Mouse (Mus musculus): ENCODE measurements around the gene Medag. TPM values are rescaled to one million over a fixed set of nuclear protein-coding genes. Genes with fewer than 3 reads are reported as not detected.

Medag gene
- polyA plus RNA-seq, 1 experiment from 2014 or later: 0.21 TPM

- Histone ChIP-seq H3K9me3 (ENCODE audit: low read length) (no peaks in the 10 kb centered on the region; the same call in 1 of the 2 replicates), H3K4me1 (ENCODE audit: insufficient read depth) (no peaks in the 10 kb centered on the region), H3K27ac (ENCODE audit: low read depth) (no peak overlapping the region), H3K4me3 (ENCODE audit: low read depth, low read length) (no peak overlapping the region), H3K27me3 (ENCODE audit: insufficient read depth, low read length) (no peaks in the 10 kb centered on the region), H3K36me3 (replicated peaks; ENCODE audit: insufficient read depth, low read length) (no peaks in the 10 kb centered on the region), H3K4me2 (ENCODE audit: low read depth, low read length) (no peak overlapping the region), H3K9ac (replicated peaks) (no peak overlapping the region)
- no peak for ATAC-seq
- DNase-seq: no peak
- 86% methylated on average over 16 of the region's 16 CpGs for WGBS (ENCODE audit: insufficient replicate concordance)
- no peak for TF ChIP-seq CTCF (IDR thresholded peaks at IDR 0.05; ENCODE audit: low read depth)
- TF ChIP-seq EP300 (IDR thresholded peaks at IDR 0.05; ENCODE audit: low read depth): no peak
These were observed 63.3 kb downstream of the Medag start for GRCm38 (mm10) chr5:149474701-149475468.

Other genes with a start within 250 kb of the Medag start
- 11.7 and 12.4 TPM in 2 replicates for gene Uspl1, start 227.4 kb upstream of the Medag start, polyA plus RNA-seq (2015; fragmentation: Nextera tagmentation; extraction: Ambion mirVana)
- 421 and 439 TPM in 2 replicates for gene Hmgb1, start 227.3 kb upstream of the Medag start, polyA plus RNA-seq (2015; fragmentation: Nextera tagmentation; extraction: Ambion mirVana)
- gene Alox5ap, start 147.0 kb upstream of the Medag start, polyA plus RNA-seq (2015; fragmentation: Nextera tagmentation; extraction: Ambion mirVana): 68.2 and 69.3 TPM in 2 replicates
- gene Tex26, start 27.9 kb downstream of the Medag start, polyA plus RNA-seq (2015; fragmentation: Nextera tagmentation; extraction: Ambion mirVana): not detected in 2 replicates
- gene Wdr95, start 116.9 kb downstream of the Medag start, polyA plus RNA-seq (2015; fragmentation: Nextera tagmentation; extraction: Ambion mirVana): not detected in 2 replicates
- 5.1 and 6.4 TPM in 2 replicates for gene Hsph1, start 224.6 kb downstream of the Medag start, polyA plus RNA-seq (2015; fragmentation: Nextera tagmentation; extraction: Ambion mirVana)

Measured in liver, postnatal 0 days (tissue).